Mouse (Mus musculus): ENCODE results near the gene Cd300lf. TPM values are rescaled to one million over a fixed set of nuclear protein-coding genes. Genes with fewer than 3 reads are reported as not detected.

The Cd300lf gene
- polyA plus RNA-seq, 1 experiment from 2014 or later = 0.85 TPM

DNA sequence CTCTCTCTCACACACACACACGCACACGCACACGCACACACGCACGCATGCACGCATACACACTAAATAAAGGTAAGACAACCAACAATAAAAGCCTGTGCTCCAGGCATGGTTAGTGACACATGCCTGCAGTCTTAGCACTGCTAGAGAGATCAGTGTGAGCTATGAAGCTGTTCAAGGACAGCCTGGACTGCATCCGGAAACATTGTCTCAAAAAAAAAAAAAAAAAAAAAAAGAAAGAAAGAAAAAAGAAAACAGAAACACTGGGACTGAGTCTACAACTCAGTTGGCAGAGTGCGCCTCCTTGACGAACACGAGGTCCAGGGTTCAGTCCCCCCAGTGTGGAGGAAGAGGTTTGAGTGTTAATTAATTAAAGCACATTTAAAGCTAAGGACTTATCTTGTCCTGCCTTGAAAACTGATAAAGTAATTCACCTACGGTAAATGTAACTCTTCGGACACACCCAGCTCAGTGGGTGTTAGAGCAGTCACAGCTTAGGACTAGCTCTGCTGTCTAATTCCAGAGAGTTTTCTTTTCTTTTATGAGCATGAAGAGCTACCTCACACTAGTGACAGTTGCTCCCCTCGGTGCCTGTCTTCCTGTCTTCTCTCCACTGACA is 4.2 kb downstream of the Cd300lf start:
- ATAC-seq = no peak
- H3K4me3 ChIP-seq (replicated peaks) = no peak overlapping the region
- no peak overlapping the region for H3K9ac ChIP-seq
- H3K36me3 ChIP-seq = no peaks in the 10 kb centered on the region
- WGBS = 86% methylated on average over 13 of the region's 13 CpGs
- no peaks in the 10 kb centered on the region for H3K4me1 ChIP-seq (replicated peaks)
- no peaks in the 10 kb centered on the region for H3K27me3 ChIP-seq (replicated peaks)
- no peaks in the 10 kb centered on the region for H3K9me3 ChIP-seq
- no peak overlapping the region for H3K4me2 ChIP-seq (replicated peaks)
- no peak overlapping the region for H3K27ac ChIP-seq

DNA sequence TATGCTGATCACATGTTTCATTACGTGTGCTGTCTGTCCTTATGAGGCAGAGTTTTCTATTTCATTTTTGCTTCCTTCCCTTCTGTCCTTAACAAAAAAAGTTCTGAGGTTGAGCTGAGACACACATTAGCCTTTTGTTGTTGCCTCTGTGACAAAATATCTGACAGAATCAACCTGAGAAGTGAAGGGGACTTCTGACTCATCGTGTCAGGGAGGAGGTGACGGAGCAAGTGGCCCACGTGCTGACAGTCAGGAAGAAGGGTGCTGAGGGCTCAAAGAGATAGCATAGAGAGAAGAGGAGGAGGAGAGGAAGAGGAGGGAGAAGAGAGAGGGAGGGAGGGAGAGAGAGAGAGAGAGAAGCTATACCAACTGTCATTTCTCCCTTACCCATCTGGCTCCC is 5.3 kb downstream of the Cd300lf start:
- no peaks in the 10 kb centered on the region for H3K9me3 ChIP-seq
- no peak overlapping the region for H3K9ac ChIP-seq
- no peaks in the 10 kb centered on the region for H3K4me1 ChIP-seq (replicated peaks)
- no peak overlapping the region for H3K27ac ChIP-seq
- no peak overlapping the region for H3K4me2 ChIP-seq (replicated peaks)
- no peaks in the 10 kb centered on the region for H3K36me3 ChIP-seq
- ATAC-seq = no peak
- 75% methylated on average over 4 of the region's 4 CpGs for WGBS
- H3K4me3 ChIP-seq (replicated peaks) = no peak overlapping the region
- no peaks in the 10 kb centered on the region for H3K27me3 ChIP-seq (replicated peaks)

DNA sequence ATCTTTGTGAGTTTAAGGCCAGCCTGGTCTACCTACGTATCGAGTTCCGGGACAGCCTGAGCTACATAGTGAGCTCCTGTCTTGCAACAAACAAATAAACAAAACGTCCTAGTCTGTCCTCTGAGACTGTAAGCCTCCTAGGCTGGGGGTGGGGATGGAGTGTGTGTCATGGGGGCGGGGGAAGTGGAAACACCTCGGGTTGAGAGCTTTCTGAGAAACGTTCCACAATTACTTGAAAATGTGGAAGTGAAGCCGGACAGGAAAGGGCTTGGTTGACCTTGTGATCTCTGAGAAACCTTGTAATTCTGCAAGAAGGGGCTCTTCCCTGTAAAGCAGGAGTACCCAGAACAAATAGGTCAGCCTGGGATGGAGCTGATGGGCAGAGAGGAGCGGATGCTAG is 14.4 kb downstream of the Cd300lf start:
- H3K4me2 ChIP-seq (replicated peaks) = no peak overlapping the region
- WGBS = 63% methylated on average over 9 of the region's 9 CpGs
- no peak overlapping the region for H3K4me3 ChIP-seq (replicated peaks)
- H3K9me3 ChIP-seq = no peaks in the 10 kb centered on the region
- no peak overlapping the region for H3K27ac ChIP-seq
- no peaks in the 10 kb centered on the region for H3K27me3 ChIP-seq (replicated peaks)
- H3K4me1 ChIP-seq (replicated peaks) = no peaks in the 10 kb centered on the region
- no peak for ATAC-seq
- no peaks in the 10 kb centered on the region for H3K36me3 ChIP-seq
- no peak overlapping the region for H3K9ac ChIP-seq

DNA sequence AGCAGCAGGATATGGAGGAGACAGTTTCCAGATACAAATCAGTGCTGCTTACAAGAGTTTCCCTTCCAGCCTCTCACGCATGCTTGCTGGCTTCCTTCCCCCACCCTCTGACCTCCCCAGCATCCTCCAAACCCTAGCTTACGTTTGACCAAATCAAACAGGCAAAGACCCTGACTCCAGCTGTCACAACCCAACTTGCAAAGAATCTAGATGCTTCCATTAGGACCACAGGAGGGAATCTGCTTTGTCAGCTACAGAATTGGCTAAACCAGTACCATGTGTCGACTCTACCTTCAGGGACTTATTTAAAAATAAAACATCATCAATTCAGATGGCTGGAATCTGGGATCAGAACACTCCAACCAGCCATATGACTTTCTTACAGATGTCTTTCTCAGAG is 21.6 kb downstream of the Cd300lf start:
- Histone ChIP-seq H3K4me1 (replicated peaks) (0 out of 2 replicates have a peak, but pooled peaks cover 3% of the 10 kb centered on the region), H3K4me2 (replicated peaks) (no peak overlapping the region), H3K27me3 (replicated peaks) (no peaks in the 10 kb centered on the region), H3K27ac (no peak overlapping the region), H3K36me3 (no peaks in the 10 kb centered on the region), H3K9me3 (no peaks in the 10 kb centered on the region), H3K9ac (no peak overlapping the region), H3K4me3 (replicated peaks) (no peak overlapping the region)
- 36% methylated on average over 3 of the region's 3 CpGs for WGBS
- ATAC-seq = no peak

DNA sequence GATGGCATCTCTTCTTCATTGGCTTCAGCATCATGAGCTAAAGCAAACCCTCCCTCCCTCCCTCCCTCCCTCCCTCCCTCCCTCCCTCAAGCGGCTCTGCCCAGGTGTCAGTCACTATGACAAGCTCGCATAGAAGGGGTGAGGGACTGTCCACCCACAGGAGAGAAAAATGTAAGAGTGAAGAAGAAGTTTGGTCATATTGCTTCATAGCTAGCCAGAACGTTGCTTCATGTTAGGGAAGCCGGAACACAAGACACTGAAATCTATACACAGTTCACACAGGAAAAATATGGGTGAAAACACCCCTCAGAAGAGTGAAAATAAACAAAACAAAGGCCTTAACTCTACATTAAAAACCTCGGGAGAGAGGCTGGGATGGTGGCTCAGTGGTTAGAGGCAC is 23.5 kb downstream of the Cd300lf start:
- no peak for ATAC-seq
- H3K9ac ChIP-seq = no peak overlapping the region

DNA sequence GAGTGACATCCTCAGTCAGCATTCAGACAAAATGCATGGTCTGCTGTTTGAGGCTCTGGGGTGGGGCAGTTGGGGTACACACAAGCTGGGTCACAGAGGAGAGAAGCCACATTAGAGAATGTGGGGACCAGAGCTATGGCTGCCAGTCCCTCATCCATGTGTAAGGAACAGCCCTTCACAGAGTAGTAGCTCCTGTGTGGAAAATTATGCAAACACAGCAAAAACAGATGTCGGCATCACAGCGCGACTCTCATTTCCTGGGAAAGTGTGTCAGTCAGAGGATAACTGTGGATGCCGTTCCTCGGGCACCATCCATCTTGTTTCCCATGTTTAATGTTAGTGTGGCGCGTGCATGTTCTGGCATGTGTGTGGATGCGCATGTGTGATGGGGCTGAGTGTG is 25.6 kb downstream of the Cd300lf start:
- H3K4me2 ChIP-seq (replicated peaks) = no peak overlapping the region
- H3K27me3 ChIP-seq (replicated peaks) = no peaks in the 10 kb centered on the region
- H3K4me3 ChIP-seq (replicated peaks) = no peak overlapping the region
- H3K9me3 ChIP-seq = no peaks in the 10 kb centered on the region
- ATAC-seq = no peak
- H3K36me3 ChIP-seq = no peaks in the 10 kb centered on the region
- H3K9ac ChIP-seq = no peak overlapping the region
- 0 out of 2 replicates have a peak, but pooled peaks cover 3% of the 10 kb centered on the region for H3K4me1 ChIP-seq (replicated peaks)
- WGBS = 87% methylated on average over 8 of the region's 8 CpGs
- no peak overlapping the region for H3K27ac ChIP-seq

More for the DNA sequence above, 23.5 kb downstream of the Cd300lf start:
- Histone ChIP-seq H3K4me3 (replicated peaks) (no peak overlapping the region), H3K27me3 (replicated peaks) (no peaks in the 10 kb centered on the region), H3K36me3 (no peaks in the 10 kb centered on the region), H3K27ac (no peak overlapping the region), H3K4me1 (replicated peaks) (0 out of 2 replicates have a peak, but pooled peaks cover 3% of the 10 kb centered on the region), H3K9me3 (no peaks in the 10 kb centered on the region), H3K4me2 (replicated peaks) (no peak overlapping the region)
- WGBS = 72% methylated on average over 5 of the region's 5 CpGs

- no peak for ATAC-seq
- Histone ChIP-seq H3K4me3 (replicated peaks) (no peak overlapping the region), H3K9me3 (no peaks in the 10 kb centered on the region), H3K27me3 (replicated peaks) (no peaks in the 10 kb centered on the region), H3K36me3 (no peaks in the 10 kb centered on the region), H3K4me1 (replicated peaks) (0 out of 2 replicates have a peak, but pooled peaks cover 3% of the 10 kb centered on the region), H3K27ac (no peak overlapping the region), H3K4me2 (replicated peaks) (no peak overlapping the region), H3K9ac (no peak overlapping the region)
- WGBS = 21% methylated on average over 4 of the region's 4 CpGs
These were observed 26.3 kb downstream of the Cd300lf start for GRCm38 (mm10) chr11:115107403-115107916.

- Histone ChIP-seq H3K27me3 (replicated peaks) (no peaks in the 10 kb centered on the region), H3K4me3 (replicated peaks) (no peak overlapping the region), H3K4me1 (replicated peaks) (0 out of 2 replicates have a peak, but pooled peaks cover 3% of the 10 kb centered on the region), H3K9me3 (no peaks in the 10 kb centered on the region), H3K4me2 (replicated peaks) (no peak overlapping the region), H3K9ac (no peak overlapping the region), H3K36me3 (no peaks in the 10 kb centered on the region), H3K27ac (no peak overlapping the region)
- 89% methylated on average over 2 of the region's 2 CpGs for WGBS
- ATAC-seq = no peak
These were observed 27.2 kb downstream of the Cd300lf start for GRCm38 (mm10) chr11:115106638-115107037.

DNA sequence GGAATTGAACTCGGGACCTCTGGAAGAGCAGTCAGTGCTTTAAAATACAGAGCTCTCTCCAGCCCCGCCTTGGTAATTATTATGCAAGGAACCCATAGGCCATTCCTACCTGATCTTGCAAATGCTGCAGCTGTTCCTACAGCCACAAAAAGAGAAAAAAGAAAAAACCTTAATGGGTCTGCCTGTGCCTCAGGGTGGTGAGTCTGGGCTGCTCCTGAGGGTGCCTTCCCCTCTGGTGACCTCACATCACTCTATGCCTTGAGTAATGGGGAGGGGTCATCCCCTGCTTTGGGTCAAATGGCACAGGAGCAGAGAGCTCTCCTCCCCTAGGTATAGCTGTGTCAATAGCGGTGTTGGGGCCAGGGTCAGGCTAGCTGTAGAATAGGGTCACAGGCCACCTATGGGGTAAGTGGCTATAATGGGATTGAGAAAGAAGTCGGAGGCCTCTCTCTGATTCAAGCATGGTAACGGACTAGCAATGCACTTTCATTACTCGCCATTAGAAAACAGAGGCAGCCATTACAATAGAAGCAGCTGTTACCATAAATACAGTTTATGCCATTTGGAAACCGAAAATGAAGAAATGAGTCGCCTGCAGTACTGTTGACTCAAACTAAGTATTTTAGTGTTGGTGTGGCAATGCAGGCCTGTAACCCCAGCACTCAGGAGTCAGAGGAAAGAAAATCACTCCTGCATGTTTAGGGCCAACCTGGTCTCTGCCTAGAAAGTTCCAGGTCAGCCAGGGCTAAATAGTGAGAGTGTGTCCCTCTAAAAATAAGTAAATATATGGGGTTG is 28.8 kb downstream of the Cd300lf start:
- Histone ChIP-seq H3K9ac (no peak overlapping the region), H3K4me3 (replicated peaks) (no peak overlapping the region), H3K4me2 (replicated peaks) (no peak overlapping the region), H3K9me3 (no peaks in the 10 kb centered on the region), H3K36me3 (no peaks in the 10 kb centered on the region), H3K27me3 (replicated peaks) (no peaks in the 10 kb centered on the region), H3K27ac (no peak overlapping the region), H3K4me1 (replicated peaks) (0 out of 2 replicates have a peak, but pooled peaks cover 5% of the 10 kb centered on the region)
- WGBS = 75% methylated on average over 8 of the region's 8 CpGs
- ATAC-seq = no peak

DNA sequence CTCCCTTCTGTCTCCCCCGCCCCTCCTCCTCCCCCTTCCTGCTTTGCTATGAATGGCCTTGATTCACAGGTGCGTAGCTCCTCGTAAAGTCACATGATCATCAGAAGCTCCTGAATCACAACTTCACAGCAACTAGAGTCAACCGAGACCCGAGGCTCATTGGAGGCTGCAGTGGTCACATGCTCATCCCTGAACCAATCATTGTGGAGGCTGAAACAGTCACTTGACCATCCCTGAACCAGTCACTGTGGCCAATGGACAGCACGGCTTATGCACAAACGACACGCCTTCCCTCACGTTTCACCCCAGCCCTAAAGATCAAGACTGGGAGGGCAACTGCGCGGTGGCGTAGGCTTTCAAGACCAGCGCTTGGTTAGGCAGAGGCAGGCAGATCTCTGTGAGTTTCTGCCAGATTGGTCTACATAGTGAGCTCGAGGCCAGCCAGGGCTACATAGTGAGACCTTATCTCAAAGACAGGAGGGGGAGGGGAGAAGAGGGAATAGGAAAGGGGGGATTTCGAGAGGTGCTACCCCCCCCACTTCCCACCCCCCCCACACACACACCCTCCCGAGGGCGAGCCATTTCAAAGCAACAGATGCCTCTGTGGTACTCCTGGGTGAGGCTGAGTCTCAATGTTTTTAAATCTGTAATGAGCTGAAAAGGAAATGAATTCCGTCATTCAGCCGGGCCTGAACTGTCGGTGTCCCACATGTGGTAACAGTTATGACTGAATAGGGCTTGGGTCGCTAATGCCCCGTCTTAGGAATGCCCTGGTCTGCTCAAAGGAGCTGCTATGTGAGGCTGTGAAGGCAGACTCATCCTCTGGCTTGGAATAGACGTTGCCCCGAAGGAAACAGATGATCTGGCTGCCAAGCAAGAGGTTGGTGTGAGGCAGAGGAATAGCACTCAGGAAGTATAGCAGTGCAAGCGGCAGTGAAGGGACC is 30.1 kb downstream of the Cd300lf start:
- WGBS = 87% methylated on average over 25 of the region's 25 CpGs
- no peaks in the 10 kb centered on the region for H3K36me3 ChIP-seq
- H3K4me3 ChIP-seq (replicated peaks) = no peak overlapping the region
- 0 out of 2 replicates have a peak, but pooled peaks cover 9% of the 10 kb centered on the region for H3K4me1 ChIP-seq (replicated peaks)
- no peak for ATAC-seq
- H3K9ac ChIP-seq = no peak overlapping the region
- no peak overlapping the region for H3K27ac ChIP-seq
- no peaks in the 10 kb centered on the region for H3K27me3 ChIP-seq (replicated peaks)
- H3K9me3 ChIP-seq = no peaks in the 10 kb centered on the region
- no peak overlapping the region for H3K4me2 ChIP-seq (replicated peaks)

DNA sequence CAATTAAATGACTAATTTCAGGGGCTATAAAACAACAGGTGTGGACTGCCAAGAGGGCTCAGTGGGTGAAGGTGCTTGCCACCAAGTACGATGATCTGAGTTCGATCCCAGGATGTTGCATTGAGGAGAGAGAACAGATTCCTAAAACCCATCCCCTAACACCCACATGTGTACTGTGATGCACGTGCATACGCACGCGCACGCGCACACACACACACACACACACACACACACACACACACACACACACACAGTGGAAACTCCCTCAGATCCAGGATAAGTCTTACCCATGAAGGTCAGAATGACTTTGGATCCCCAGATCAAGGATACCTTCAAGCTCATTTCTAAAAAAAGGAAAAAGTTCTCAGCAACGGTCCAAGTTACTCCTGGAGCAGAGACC is 31.7 kb downstream of the Cd300lf start:
- H3K9me3 ChIP-seq = no peaks in the 10 kb centered on the region
- ATAC-seq = no peak
- no peak overlapping the region for H3K4me3 ChIP-seq (replicated peaks)
- no peak overlapping the region for H3K27ac ChIP-seq
- no peaks in the 10 kb centered on the region for H3K27me3 ChIP-seq (replicated peaks)
- 0 out of 2 replicates have a peak, but pooled peaks cover 6% of the 10 kb centered on the region for H3K4me1 ChIP-seq (replicated peaks)
- no peak overlapping the region for H3K4me2 ChIP-seq (replicated peaks)
- WGBS = 89% methylated on average over 9 of the region's 9 CpGs
- no peak overlapping the region for H3K9ac ChIP-seq
- H3K36me3 ChIP-seq = no peaks in the 10 kb centered on the region

DNA sequence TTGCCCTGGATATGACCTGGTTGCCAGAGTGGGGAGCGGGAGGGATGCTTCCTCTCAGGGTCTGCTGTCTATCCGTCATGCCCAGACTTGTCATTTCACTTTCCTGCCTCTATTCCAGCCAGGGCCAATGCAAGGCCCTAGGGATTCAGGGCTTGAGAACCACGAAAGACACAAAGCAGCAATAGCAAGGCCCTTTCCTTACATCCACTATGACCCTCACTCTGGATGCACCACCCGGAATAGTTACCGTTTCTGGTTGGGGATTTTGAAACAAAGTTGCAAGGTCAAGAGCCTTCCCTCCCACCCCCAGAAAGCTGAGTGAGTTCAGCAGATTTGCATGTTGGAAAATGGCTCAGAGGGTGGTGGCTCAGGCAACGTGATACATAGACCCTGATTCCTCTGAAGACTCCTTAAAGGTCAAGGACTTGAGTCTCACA is 32.2 kb downstream of the Cd300lf start:
- no peak for ATAC-seq
- Histone ChIP-seq H3K4me2 (replicated peaks) (no peak overlapping the region), H3K9me3 (no peaks in the 10 kb centered on the region), H3K27ac (no peak overlapping the region), H3K27me3 (replicated peaks) (no peaks in the 10 kb centered on the region), H3K36me3 (no peaks in the 10 kb centered on the region), H3K4me1 (replicated peaks) (0 out of 2 replicates have a peak, but pooled peaks cover 6% of the 10 kb centered on the region), H3K9ac (no peak overlapping the region), H3K4me3 (replicated peaks) (no peak overlapping the region)
- 35% methylated on average over 6 of the region's 6 CpGs for WGBS

Measured in intestine, embryonic 15.5 days (tissue).